Mouse (Mus musculus) liver, embryonic 14.5 days (tissue): ENCODE results near the gene Cnnm3. TPM values are rescaled to one million over a fixed set of nuclear protein-coding genes. Genes with fewer than 3 reads are reported as not detected.
"Not testable (repeated sequence)": the region's sequence is repeated elsewhere in the genome, so short reads cannot be mapped to it uniquely, and the experiment has no call there.

ENCODE experiments used
- ATAC-seq: fragments of 200-750 bp; cut with Nextera tagmentation; 2 replicates; pipeline ENCODE4 v1.8.0; 2017; ENCODE audit warnings: moderate number of reproducible peaks, mild to moderate bottlenecking, moderate library complexity; ENCODE audit not compliant: insufficient read depth
- DNase-seq, 3 experiments: peaks; one replicate each; pipeline ENCODE4 v3.0.0-alpha.2; 2012 to 2013; ENCODE audit warnings: low read depth in 3 of 3, low spot score in 3 of 3
- H3K27ac ChIP-seq: fragments of 300-500 bp; sonication (generic); 2 replicates; pipeline ENCODE4 v1.5.1; 2014; ENCODE audit warnings: moderate library complexity, mild to moderate bottlenecking, control low read depth, inconsistent platforms
- H3K27me3 ChIP-seq: fragments of 300-500 bp; sonication (generic); 2 replicates; pipeline ENCODE4 v1.6.1; 2014; ENCODE audit warnings: mild to moderate bottlenecking, low read length, moderate library complexity; ENCODE audit not compliant: control insufficient read depth, insufficient read depth
- H3K36me3 ChIP-seq: fragments of 300-500 bp; sonication (generic); replicated peaks from 2 replicates; pipeline ENCODE4 v1.6.1; 2014; ENCODE audit warnings: low read depth; ENCODE audit not compliant: control insufficient read depth, insufficient read depth
- H3K4me1 ChIP-seq, 2 experiments: fragments of 200-500 bp in 1 of 2; fragments of 300-500 bp in 1 of 2; sonication (generic) in 1 of 2; replicated peaks; 2 replicates each; pipeline ENCODE4 v1.6.1; 2012 to 2014; ENCODE audit warnings: antibody characterized with exemption in 1 of 2, inconsistent platforms in 1 of 2, low read length in 1 of 2; ENCODE audit not compliant: control insufficient read depth in 2 of 2, insufficient read depth in 2 of 2
- H3K4me2 ChIP-seq: fragments of 300-500 bp; sonication (generic); 2 replicates; pipeline ENCODE4 v1.6.1; 2014; ENCODE audit warnings: low read depth, mild to moderate bottlenecking, control low read depth, moderate library complexity
- H3K4me3 ChIP-seq, 2 experiments: fragments of 200-500 bp in 1 of 2; fragments of 300-500 bp in 1 of 2; sonication (generic) in 1 of 2; 2 replicates each; pipeline ENCODE4 v1.5.1; 2012 to 2014; ENCODE audit warnings: low read depth in 2 of 2, low read length in 2 of 2, mild to moderate bottlenecking in 2 of 2, control low read depth in 1 of 2, inconsistent platforms in 1 of 2, moderate library complexity in 1 of 2; ENCODE audit not compliant: insufficient read depth in 1 of 2
- H3K9ac ChIP-seq: fragments of 300-500 bp; sonication (generic); replicated peaks from 2 replicates; pipeline ENCODE4 v1.6.1; 2014; ENCODE audit warnings: mild to moderate bottlenecking, control low read depth, moderate library complexity
- H3K9me3 ChIP-seq: fragments of 300-500 bp; sonication (generic); 2 replicates; pipeline ENCODE4 v1.6.1; 2016; ENCODE audit warnings: low read length, mixed read lengths; ENCODE audit not compliant: control insufficient read depth
- CTCF ChIP-seq: IDR thresholded peaks from 2 replicates; pipeline ENCODE4 v1.5.1; 2016; ENCODE audit warnings: antibody characterized with exemption, low read depth, control low read depth
- EP300 ChIP-seq: IDR thresholded peaks from 2 replicates; pipeline ENCODE4 v1.6.1; 2016; ENCODE audit warnings: antibody characterized with exemption, low read depth
- WGBS: fragments of 180-500 bp; shearing (Covaris S2); extraction: QIAGEN DNeasy Blood & Tissue Kit; methylation state at CpG from one replicate; pipeline ENCODE4 v1.1.7; 2014; ENCODE audit not compliant: insufficient replicate concordance; 5-methylcytosine and 5-hydroxymethylcytosine counted together
- polyA plus RNA-seq, 2 experiments: library from polyadenylated mRNA; depleted of rRNA in 1 of 2; stranded (reverse) in 1 of 2; unstranded in 1 of 2; fragments of >200 nt; fragmentation: Nextera tagmentation in 1 of 2; extraction: Ambion mirVana in 1 of 2; gene quantifications; 2 replicates each; pipeline versions ENCODE4 v1.2.1 to v1.2.3; 2012 to 2014

Cnnm3 gene
- polyA plus RNA-seq, 2 experiments = 0.86 to 3.7 TPM

DNA sequence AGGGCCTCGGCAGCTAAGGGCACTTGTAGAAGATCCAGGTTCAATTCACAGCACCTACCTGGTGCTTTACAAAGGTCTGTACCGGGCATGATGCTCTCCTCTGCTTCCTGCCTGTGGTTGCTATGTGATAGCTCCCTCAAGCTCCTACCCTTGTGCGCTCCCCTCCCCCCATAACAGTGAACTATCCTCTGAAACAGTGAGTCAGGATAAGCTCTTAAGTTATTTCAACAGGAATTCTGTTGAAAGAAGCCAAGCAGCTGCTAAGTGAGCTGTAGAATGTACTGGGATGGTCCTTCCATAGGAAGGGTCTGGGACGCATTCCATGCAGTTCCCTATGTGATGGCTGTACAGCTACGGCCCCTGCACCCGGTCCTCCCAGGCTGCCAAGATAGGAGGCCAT lies 21.9 kb downstream of the Cnnm3 start:
- DNase-seq (no peak), ATAC-seq (no peak)
- no peaks in the 10 kb centered on the region for H3K36me3 ChIP-seq
- no peak overlapping the region for H3K4me3 ChIP-seq
- no peaks in the 10 kb centered on the region for H3K4me1 ChIP-seq
- no peak overlapping the region for H3K9ac ChIP-seq
- H3K27me3 ChIP-seq = no peaks in the 10 kb centered on the region
- WGBS = 73% methylated on average over 6 of the region's 6 CpGs
- TF ChIP-seq CTCF (no peak), EP300 (no peak)
- H3K9me3 ChIP-seq = no peaks in the 10 kb centered on the region
- no peak overlapping the region for H3K27ac ChIP-seq
- no peak overlapping the region for H3K4me2 ChIP-seq

DNA sequence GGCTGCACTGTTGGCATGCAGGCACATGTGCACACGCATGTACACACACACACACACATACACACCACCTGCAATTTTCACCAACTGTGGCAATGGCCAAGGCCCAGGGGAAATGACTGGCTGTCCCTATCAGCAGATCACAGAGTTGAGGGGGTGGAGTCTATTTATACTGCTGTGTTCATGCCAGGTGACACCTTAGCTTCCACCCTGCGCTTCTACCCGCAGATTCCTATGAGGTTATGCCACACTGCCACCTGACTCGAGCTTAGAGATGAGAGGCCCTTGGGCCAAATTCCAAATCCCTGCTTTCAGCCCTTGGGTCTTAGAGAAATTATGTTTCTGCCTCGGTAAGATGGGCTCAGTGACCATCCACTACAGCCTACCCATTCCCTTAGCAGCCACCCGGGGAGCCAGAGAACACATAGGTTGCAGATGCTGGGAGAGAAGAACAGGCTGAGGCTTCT lies 23.0 kb downstream of the Cnnm3 start:
- Histone ChIP-seq H3K36me3 (no peaks in the 10 kb centered on the region), H3K9me3 (no peaks in the 10 kb centered on the region), H3K9ac (no peak overlapping the region), H3K27ac (no peak overlapping the region), H3K27me3 (no peaks in the 10 kb centered on the region), H3K4me1 (no peaks in the 10 kb centered on the region; a peak in 1 of 4 replicates), H3K4me3 (no peak overlapping the region), H3K4me2 (no peak overlapping the region)
- no peak for DNase-seq
- 55% methylated on average over 6 of the region's 6 CpGs for WGBS
- ATAC-seq = no peak
- no peak for TF ChIP-seq EP300
- no peak for TF ChIP-seq CTCF

DNA sequence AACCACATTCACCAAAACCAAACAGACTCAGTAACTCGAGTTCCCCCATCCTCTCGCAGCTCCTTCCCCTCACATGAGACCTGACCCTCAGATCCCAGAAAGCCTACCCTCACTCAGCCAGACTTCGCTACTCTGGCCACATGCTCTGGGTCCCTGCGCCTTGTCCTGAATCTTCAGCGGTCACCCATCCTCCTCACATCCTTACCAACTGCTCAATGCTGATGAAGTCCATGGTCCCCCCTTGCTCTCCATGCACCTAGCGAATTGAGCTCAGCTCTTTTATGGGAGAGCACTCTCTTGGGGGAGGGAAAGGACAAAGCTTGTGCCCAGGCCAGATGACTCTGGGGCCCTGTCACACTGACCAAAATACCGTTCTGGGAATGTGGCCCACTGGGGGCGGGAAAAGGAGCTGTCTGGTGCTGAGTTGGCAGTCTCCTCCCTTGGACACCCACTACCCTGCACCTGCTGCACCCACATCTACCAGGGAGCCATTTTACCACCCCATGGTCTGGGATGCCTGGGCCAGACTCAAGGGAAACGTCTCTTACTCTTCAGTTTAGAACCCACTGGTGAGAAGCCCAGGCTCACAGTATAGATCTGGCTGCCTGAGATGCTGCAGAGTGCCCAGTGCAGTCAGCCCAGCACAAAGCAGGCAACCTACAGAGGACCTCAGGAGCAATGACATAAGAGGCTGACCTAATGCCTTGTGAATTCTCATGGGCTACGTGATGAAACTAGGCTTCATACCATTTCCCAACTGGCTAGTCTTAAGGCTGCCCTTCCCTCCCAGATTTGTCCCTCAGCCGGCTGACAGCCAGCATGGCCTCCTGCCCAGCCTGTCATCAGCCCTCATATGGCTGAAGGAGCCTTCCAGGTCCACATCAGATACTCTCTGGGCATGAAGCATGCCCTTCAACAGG lies 24.1 kb downstream of the Cnnm3 start:
- Histone ChIP-seq H3K4me1 (no peaks in the 10 kb centered on the region; a peak in 1 of 4 replicates), H3K27me3 (no peaks in the 10 kb centered on the region), H3K9me3 (no peaks in the 10 kb centered on the region), H3K4me2 (no peak overlapping the region), H3K9ac (no peak overlapping the region), H3K27ac (no peak overlapping the region), H3K4me3 (no peak overlapping the region), H3K36me3 (no peaks in the 10 kb centered on the region)
- ATAC-seq = no peak
- WGBS = 69% methylated on average over 11 of the region's 11 CpGs
- TF ChIP-seq EP300 = no peak
- no peak for TF ChIP-seq CTCF
- DNase-seq = no peak

DNA sequence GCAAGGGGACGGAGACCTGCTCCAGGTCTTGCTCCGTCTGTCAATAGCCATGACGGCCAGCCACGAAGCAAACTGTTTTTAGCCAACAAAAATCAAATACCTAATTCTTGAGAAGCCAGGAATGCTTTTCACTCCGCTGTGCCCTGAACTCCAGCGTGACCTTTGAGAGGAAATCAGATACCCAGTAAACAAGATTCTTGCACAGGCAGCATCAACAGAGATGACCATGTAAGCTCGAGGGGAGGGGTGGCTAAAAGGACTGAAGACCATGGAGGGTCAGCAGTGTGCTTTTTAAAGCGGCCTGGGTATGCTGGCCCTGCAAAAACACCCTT lies 24.7 kb downstream of the Cnnm3 start:
- WGBS = 64% methylated on average over 8 of the region's 8 CpGs
- ATAC-seq (no peak), DNase-seq (no peak)
- no peak overlapping the region for H3K4me2 ChIP-seq
- H3K4me3 ChIP-seq = no peak overlapping the region
- H3K9ac ChIP-seq = no peak overlapping the region
- TF ChIP-seq CTCF (no peak), EP300 (no peak)
- H3K27ac ChIP-seq = no peak overlapping the region
- no peaks in the 10 kb centered on the region for H3K27me3 ChIP-seq
- H3K36me3 ChIP-seq = no peaks in the 10 kb centered on the region
- H3K9me3 ChIP-seq = no peaks in the 10 kb centered on the region
- no peaks in the 10 kb centered on the region; a peak in 1 of 4 replicates for H3K4me1 ChIP-seq

DNA sequence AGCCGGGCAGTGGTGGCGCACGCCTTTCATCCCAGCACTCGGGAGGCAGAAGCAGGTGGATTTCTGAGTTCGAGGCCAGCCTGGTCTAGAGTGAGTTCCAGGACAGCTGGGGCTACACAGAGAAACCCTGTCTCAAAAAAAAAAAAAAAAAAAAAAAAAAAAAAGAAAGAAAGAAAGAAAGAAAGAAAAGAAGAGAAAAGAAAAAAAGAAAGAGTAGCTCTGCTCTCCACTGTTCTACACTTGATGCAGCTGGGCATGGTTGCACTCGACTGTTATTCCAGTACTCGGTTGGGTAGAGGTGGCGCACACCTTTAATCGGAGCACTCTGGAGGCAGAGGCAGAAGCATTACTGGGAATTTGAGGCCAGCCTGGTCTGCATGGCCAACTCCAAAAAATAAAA lies 25.1 kb downstream of the Cnnm3 start, which contains the start of gene Ankrd23:
Ankrd23 (minus strand) TSS at position 101 of the 400 bp plus-strand sequence.
- H3K36me3 ChIP-seq, H3K9ac ChIP-seq, H3K9me3 ChIP-seq, H3K27ac ChIP-seq, DNase-seq, H3K4me2 ChIP-seq, H3K4me3 ChIP-seq, ATAC-seq, H3K27me3 ChIP-seq, H3K4me1 ChIP-seq: not testable (repeated sequence)
- 79% methylated on average over 9 of the region's 9 CpGs for WGBS
